Mouse (Mus musculus) lung, postnatal 0 days (tissue): ENCODE results near the gene Grin2b. TPM values are rescaled to one million over a fixed set of nuclear protein-coding genes. Genes with fewer than 3 reads are reported as not detected.

Experiments
- ATAC-seq: fragments of 200-750 bp; cut with Nextera tagmentation; 2 replicates; pipeline ENCODE4 v1.8.0; 2017; ENCODE audit warnings: moderate library complexity
- DNase-seq: peaks from one replicate; pipeline ENCODE4 v3.0.0-alpha.2; 2016; ENCODE audit warnings: low spot score
- H3K27ac ChIP-seq: fragments of 300-500 bp; sonication (generic); 2 replicates; pipeline ENCODE4 v1.5.1; 2014; ENCODE audit warnings: antibody characterized with exemption, mild to moderate bottlenecking, low read length, mixed read lengths
- H3K27me3 ChIP-seq: fragments of 300-500 bp; sonication (generic); replicated peaks from 2 replicates; pipeline ENCODE4 v1.6.1; 2014; ENCODE audit warnings: low read length, mixed read lengths; ENCODE audit not compliant: insufficient read depth
- H3K36me3 ChIP-seq: fragments of 300-500 bp; sonication (generic); 2 replicates; pipeline ENCODE4 v1.6.1; 2014; ENCODE audit warnings: low read length, mixed read lengths; ENCODE audit not compliant: insufficient read depth
- H3K4me1 ChIP-seq: fragments of 300-500 bp; sonication (generic); 2 replicates; pipeline ENCODE4 v1.6.1; 2014; ENCODE audit warnings: antibody characterized with exemption, low read depth, low read length, mixed read lengths; ENCODE audit not compliant: insufficient read depth
- H3K4me2 ChIP-seq: fragments of 300-500 bp; sonication (generic); replicated peaks from 2 replicates; pipeline ENCODE4 v1.6.1; 2014; ENCODE audit warnings: low read depth, mild to moderate bottlenecking, low read length, moderate library complexity, mixed read lengths
- H3K4me3 ChIP-seq: fragments of 300-500 bp; sonication (generic); 2 replicates; pipeline ENCODE4 v1.5.1; 2014; ENCODE audit warnings: low read depth, low read length
- H3K9ac ChIP-seq: fragments of 300-500 bp; sonication (generic); replicated peaks from 2 replicates; pipeline ENCODE4 v1.6.1; 2014; ENCODE audit warnings: low read depth, mild to moderate bottlenecking
- H3K9me3 ChIP-seq: fragments of 300-500 bp; sonication (generic); 2 replicates; pipeline ENCODE4 v1.6.1; 2016; ENCODE audit warnings: low read length, mixed read lengths
- CTCF ChIP-seq: IDR thresholded peaks from 2 replicates; pipeline ENCODE4 v1.5.1; 2016; ENCODE audit warnings: antibody characterized with exemption, mild to moderate bottlenecking
- EP300 ChIP-seq: IDR thresholded peaks from 2 replicates; pipeline ENCODE4 v1.6.1; 2016; ENCODE audit warnings: antibody characterized with exemption, mild to moderate bottlenecking, control low read depth
- WGBS: fragments of 180-500 bp; shearing (Covaris S2); extraction: QIAGEN DNeasy Blood & Tissue Kit; methylation state at CpG from one replicate; pipeline ENCODE4 v1.1.7; 2014; 5-methylcytosine and 5-hydroxymethylcytosine counted together
- polyA plus RNA-seq: library from polyadenylated mRNA; unstranded; fragments of >200 nt; fragmentation: Nextera tagmentation; extraction: Ambion mirVana; gene quantifications from 2 replicates; pipeline ENCODE4 v1.2.1, GENCODE M21; 2015

Gene Grin2b
- polyA plus RNA-seq, 1 experiment from 2014 or later, result 0.50 TPM

GRCm38 (mm10) chr6:136113639-136114410 is 59.5 kb downstream of the Grin2b start:
- no peaks in the 10 kb centered on the region for H3K4me1 ChIP-seq
- no peaks in the 10 kb centered on the region for H3K27me3 ChIP-seq
- 64% methylated on average over 6 of the region's 6 CpGs for WGBS
- no peak overlapping the region for H3K9ac ChIP-seq
- no peaks in the 10 kb centered on the region for H3K9me3 ChIP-seq
- no peak for DNase-seq
- ATAC-seq, result no peak
- H3K27ac ChIP-seq, result no peak overlapping the region
- H3K4me2 ChIP-seq, result no peak overlapping the region
- TF ChIP-seq CTCF (no peak), EP300 (no peak)
- no peak overlapping the region for H3K4me3 ChIP-seq
- no peaks in the 10 kb centered on the region for H3K36me3 ChIP-seq

DNA sequence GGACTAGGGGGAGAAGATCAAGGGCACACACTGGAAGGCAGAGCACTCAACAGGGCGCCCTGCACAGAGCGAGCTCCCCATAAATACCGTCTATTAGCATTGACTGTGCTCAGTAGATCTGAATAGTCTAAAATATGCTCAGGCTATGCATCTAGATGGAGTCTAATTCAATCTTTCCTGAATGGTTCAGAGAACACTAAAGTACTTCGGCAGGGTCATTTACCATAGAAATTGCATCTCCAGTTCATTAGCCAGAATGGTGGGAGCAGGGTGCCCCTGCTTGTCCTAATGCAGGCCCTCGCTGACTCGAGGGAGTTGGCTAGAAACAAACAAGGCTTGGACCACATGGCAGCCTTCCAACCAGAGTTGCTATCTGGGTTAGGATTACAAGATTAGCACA is 64.1 kb downstream of the Grin2b start:
- Histone ChIP-seq H3K27me3 (no peaks in the 10 kb centered on the region), H3K9ac (no peak overlapping the region), H3K36me3 (no peaks in the 10 kb centered on the region), H3K27ac (no peak overlapping the region), H3K4me2 (no peak overlapping the region), H3K9me3 (no peaks in the 10 kb centered on the region), H3K4me3 (no peak overlapping the region), H3K4me1 (no peaks in the 10 kb centered on the region)
- DNase-seq (no peak), ATAC-seq (no peak)
- no peak for TF ChIP-seq EP300
- TF ChIP-seq CTCF, result no peak
- WGBS, result 76% methylated on average over 6 of the region's 6 CpGs

DNA sequence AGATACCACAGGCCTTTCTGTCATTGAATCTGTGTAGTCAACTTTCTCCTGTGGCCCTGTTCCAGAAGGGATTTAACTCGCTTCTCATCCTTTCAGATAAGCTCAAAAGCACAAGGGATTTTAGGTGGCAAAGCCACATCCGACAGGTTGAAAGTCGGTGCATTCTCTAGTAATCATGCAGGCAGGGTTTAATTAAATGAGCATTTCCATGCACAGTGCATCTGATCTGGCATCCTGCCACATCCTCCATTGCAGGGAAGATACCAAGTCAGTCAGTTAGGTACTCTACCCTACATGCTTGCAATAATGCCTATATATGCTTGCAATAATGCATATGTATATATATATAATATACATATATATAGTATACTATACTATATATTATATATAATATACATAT is 64.8 kb downstream of the Grin2b start:
- no peaks in the 10 kb centered on the region for H3K4me1 ChIP-seq
- TF ChIP-seq EP300, result no peak
- no peak for TF ChIP-seq CTCF
- DNase-seq (no peak), ATAC-seq (no peak)
- no peaks in the 10 kb centered on the region for H3K27me3 ChIP-seq
- no peak overlapping the region for H3K27ac ChIP-seq
- WGBS, result 82% methylated on average over 3 of the region's 3 CpGs
- H3K4me3 ChIP-seq, result no peak overlapping the region
- no peak overlapping the region for H3K4me2 ChIP-seq
- no peak overlapping the region for H3K9ac ChIP-seq
- H3K9me3 ChIP-seq, result no peaks in the 10 kb centered on the region
- H3K36me3 ChIP-seq, result no peaks in the 10 kb centered on the region

DNA sequence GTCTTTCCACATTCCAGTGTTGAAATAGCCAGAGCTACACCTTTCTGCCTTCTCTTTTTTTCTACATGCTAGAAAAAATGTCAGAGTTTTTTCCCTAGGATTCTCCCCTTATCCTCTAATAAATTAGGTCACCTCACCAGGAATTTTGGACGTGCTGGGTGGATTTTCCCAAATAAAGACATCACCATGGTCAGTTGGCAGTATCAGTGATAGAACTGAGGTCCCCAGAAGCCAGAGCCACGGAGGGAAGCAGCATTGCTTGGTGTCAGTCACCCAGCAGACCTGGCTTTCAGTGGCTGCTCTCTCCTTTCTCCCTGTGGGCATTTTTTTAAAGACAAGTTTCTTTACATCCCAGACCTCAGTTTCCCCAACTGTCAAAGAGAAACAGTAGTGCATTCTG is 68.1 kb downstream of the Grin2b start:
- TF ChIP-seq CTCF, result no peak
- TF ChIP-seq EP300, result no peak

GRCm38 (mm10) chr6:136100241-136100640 is 73.1 kb downstream of the Grin2b start:
- Histone ChIP-seq H3K4me2 (no peak overlapping the region), H3K4me1 (no peaks in the 10 kb centered on the region), H3K27ac (no peak overlapping the region), H3K27me3 (no peaks in the 10 kb centered on the region), H3K36me3 (no peaks in the 10 kb centered on the region), H3K9me3 (no peaks in the 10 kb centered on the region), H3K4me3 (no peak overlapping the region), H3K9ac (no peak overlapping the region)
- WGBS, result 84% methylated on average over 5 of the region's 5 CpGs
- ATAC-seq (no peak), DNase-seq (no peak)
- TF ChIP-seq CTCF (no peak), EP300 (no peak)

More for the DNA sequence above, 68.1 kb downstream of the Grin2b start:
- Histone ChIP-seq H3K4me3 (no peak overlapping the region), H3K27ac (no peak overlapping the region), H3K4me1 (no peaks in the 10 kb centered on the region), H3K27me3 (no peaks in the 10 kb centered on the region), H3K4me2 (no peak overlapping the region), H3K36me3 (no peaks in the 10 kb centered on the region), H3K9me3 (no peaks in the 10 kb centered on the region), H3K9ac (no peak overlapping the region)
- WGBS, result 56% methylated on average over 2 of the region's 2 CpGs
- no peak for DNase-seq
- no peak for ATAC-seq

DNA sequence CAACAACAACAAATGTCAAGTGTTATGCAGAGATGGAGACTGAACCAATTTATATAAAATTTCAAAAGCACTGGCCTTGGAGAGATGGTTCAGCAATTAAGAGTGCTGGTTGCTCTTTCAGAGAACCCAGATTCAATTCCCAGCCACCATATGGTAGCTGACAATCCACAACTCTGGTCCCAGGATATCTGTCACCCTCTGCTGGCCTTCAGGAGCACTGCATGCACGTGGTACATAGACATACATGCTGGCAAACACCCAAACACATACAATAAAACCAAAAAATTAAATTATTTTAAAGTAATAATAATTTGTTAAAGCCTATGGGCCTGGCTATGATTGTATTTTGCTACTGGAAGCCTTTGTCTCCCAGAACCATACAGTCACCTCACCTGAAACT is 77.0 kb downstream of the Grin2b start:
- Histone ChIP-seq H3K4me2 (no peak overlapping the region), H3K27me3 (no peaks in the 10 kb centered on the region), H3K9me3 (no peaks in the 10 kb centered on the region), H3K4me1 (no peaks in the 10 kb centered on the region), H3K9ac (no peak overlapping the region), H3K4me3 (no peak overlapping the region), H3K27ac (no peak overlapping the region), H3K36me3 (no peaks in the 10 kb centered on the region)
- 26% methylated on average over 1 of the region's 1 CpGs for WGBS
- ATAC-seq (no peak), DNase-seq (no peak)
- TF ChIP-seq CTCF, result peak; percentile 60
- TF ChIP-seq EP300, result no peak
